Mouse (Mus musculus) frontal cortex, adult 2 months (tissue): ENCODE data around the gene Fzr1. TPM values are rescaled to one million over a fixed set of nuclear protein-coding genes. Genes with fewer than 3 reads are reported as not detected.

ENCODE experiments used
- DNase-seq, 2 experiments: peaks; one replicate each; pipeline ENCODE4 v3.0.0; 2022; ENCODE audit warnings: low spot score in 1 of 2; ENCODE audit errors: extremely low spot score in 1 of 2
- polyA plus RNA-seq: library from polyadenylated mRNA; depleted of rRNA; stranded (reverse); fragments of >200 nt; gene quantifications from 2 replicates; pipeline ENCODE4 v1.2.3, GENCODE M21; 2012; rRNA removed

Gene Fzr1
- polyA plus RNA-seq, 1 experiment, result 71.6 TPM

GRCm38 (mm10) chr10:81317273-81317672, 61.0 kb downstream of the Fzr1 start:
- no peak for DNase-seq

GRCm38 (mm10) chr10:81316338-81317060, 61.8 kb downstream of the Fzr1 start:
- no peak for DNase-seq

Other genes starting within 250 kb of the Fzr1 start
- gene Zbtb7a, start 243.3 kb downstream of the Fzr1 start, polyA plus RNA-seq, result 45.1 and 46.0 TPM in 2 replicates
- 25.7 and 27.4 TPM in 2 replicates for gene Pias4, start 210.6 kb downstream of the Fzr1 start, polyA plus RNA-seq
- gene Eef2, start 201.9 kb downstream of the Fzr1 start, polyA plus RNA-seq, result 1,035 and 1,113 TPM in 2 replicates
- 75.3 and 76.8 TPM in 2 replicates for gene Dapk3, start 195.5 kb downstream of the Fzr1 start, polyA plus RNA-seq
- gene 4930442H23Rik, start 194.7 kb downstream of the Fzr1 start, polyA plus RNA-seq, result not detected in 2 replicates
- 0.18 and 0.23 TPM in 2 replicates for gene Nmrk2, start 176.5 kb downstream of the Fzr1 start, polyA plus RNA-seq
- gene Atcay, start 147.7 kb downstream of the Fzr1 start, polyA plus RNA-seq, result 164 and 168 TPM in 2 replicates
- gene Zfr2, start 145.4 kb downstream of the Fzr1 start, polyA plus RNA-seq, result 89.1 and 95.9 TPM in 2 replicates
- gene Matk, start 125.6 kb downstream of the Fzr1 start, polyA plus RNA-seq, result 365 and 385 TPM in 2 replicates
- 51.7 and 57.4 TPM in 2 replicates for gene Mrpl54, start 111.6 kb downstream of the Fzr1 start, polyA plus RNA-seq
- 46.9 and 49.1 TPM in 2 replicates for gene Apba3, start 111.6 kb downstream of the Fzr1 start, polyA plus RNA-seq
- gene Tjp3, start 86.9 kb downstream of the Fzr1 start, polyA plus RNA-seq, result 0.34 and 0.46 TPM in 2 replicates
- gene Pip5k1c, start 85.6 kb downstream of the Fzr1 start, polyA plus RNA-seq, result 326 and 360 TPM in 2 replicates
- gene Cactin, start 57.4 kb downstream of the Fzr1 start, polyA plus RNA-seq, result 31.5 and 31.9 TPM in 2 replicates
- 2.3 and 3.3 TPM in 2 replicates for gene Tbxa2r, start 49.8 kb downstream of the Fzr1 start, polyA plus RNA-seq
- 0.96 and 1.1 TPM in 2 replicates for gene Gipc3, start 35.2 kb downstream of the Fzr1 start, polyA plus RNA-seq
- 36.3 and 40.8 TPM in 2 replicates for gene Hmg20b, start 28.0 kb downstream of the Fzr1 start, polyA plus RNA-seq
- 27.5 and 29.5 TPM in 2 replicates for gene Mfsd12, start 21.0 kb downstream of the Fzr1 start, polyA plus RNA-seq
- gene 4930404N11Rik, start 12.7 kb downstream of the Fzr1 start, polyA plus RNA-seq, result 0.67 and 0.68 TPM in 2 replicates
- gene Dohh, start 5.9 kb upstream of the Fzr1 start, polyA plus RNA-seq, result 92.2 and 105 TPM in 2 replicates
- gene Gm48551, start 6.0 kb upstream of the Fzr1 start, polyA plus RNA-seq, result 6.9 and 8.9 TPM in 2 replicates
- gene Gm48552, start 10.5 kb upstream of the Fzr1 start, polyA plus RNA-seq, result 7.4 and 10.1 TPM in 2 replicates
- 3.6 and 4.5 TPM in 2 replicates for gene Smim24, start 14.5 kb upstream of the Fzr1 start, polyA plus RNA-seq
- 39.6 and 47.7 TPM in 2 replicates for gene Nfic, start 77.1 kb upstream of the Fzr1 start, polyA plus RNA-seq
- gene Celf5, start 104.2 kb upstream of the Fzr1 start, polyA plus RNA-seq, result 345 and 388 TPM in 2 replicates
- 120 and 134 TPM in 2 replicates for gene Ncln, start 117.9 kb upstream of the Fzr1 start, polyA plus RNA-seq
- gene S1pr4, start 121.6 kb upstream of the Fzr1 start, polyA plus RNA-seq, result 0.94 and 1.1 TPM in 2 replicates
- 2.9 and 3.7 TPM in 2 replicates for gene Gna15, start 145.7 kb upstream of the Fzr1 start, polyA plus RNA-seq
- 147 and 150 TPM in 2 replicates for gene Gna11, start 166.7 kb upstream of the Fzr1 start, polyA plus RNA-seq
- gene Aes, start 181.0 kb upstream of the Fzr1 start, polyA plus RNA-seq, result 867 and 972 TPM in 2 replicates
- gene Tle2, start 196.0 kb upstream of the Fzr1 start, polyA plus RNA-seq, result 120 and 136 TPM in 2 replicates
- 12.8 and 17.4 TPM in 2 replicates for gene Tle6, start 222.6 kb upstream of the Fzr1 start, polyA plus RNA-seq
- 4.1 and 5.2 TPM in 2 replicates for gene BC025920, start 227.8 kb upstream of the Fzr1 start, polyA plus RNA-seq
- 33.9 and 36.2 TPM in 2 replicates for gene Sirt6, start 249.3 kb upstream of the Fzr1 start, polyA plus RNA-seq